Mouse (Mus musculus) kidney, adult 2 months (tissue): ENCODE measurements around the gene Rsph6a. TPM values are rescaled to one million over a fixed set of nuclear protein-coding genes. Genes with fewer than 3 reads are reported as not detected.

Experiments used
- DNase-seq: peaks from one replicate; pipeline ENCODE4 v3.0.0; 2021
- H3K27ac ChIP-seq: fragments of 200-500 bp; 2 replicates; pipeline ENCODE4 v1.5.1; 2012; ENCODE audit warnings: low read depth, low read length, control low read depth, inconsistent platforms; ENCODE audit not compliant: insufficient read depth
- H3K27me3 ChIP-seq: fragments of 200-500 bp; replicated peaks from 2 replicates; pipeline ENCODE4 v1.6.1; 2012; ENCODE audit warnings: mild to moderate bottlenecking, moderate library complexity, low read length, inconsistent platforms; ENCODE audit not compliant: control insufficient read depth, insufficient read depth
- H3K36me3 ChIP-seq: fragments of 200-500 bp; 2 replicates; pipeline ENCODE4 v1.6.1; 2012; ENCODE audit warnings: mild to moderate bottlenecking, moderate library complexity, low read length, inconsistent platforms; ENCODE audit not compliant: control insufficient read depth, insufficient read depth
- H3K4me1 ChIP-seq: fragments of 200-500 bp; 2 replicates; pipeline ENCODE4 v1.6.1; 2011; ENCODE audit warnings: low read length; ENCODE audit not compliant: control insufficient read depth, insufficient read depth
- H3K4me3 ChIP-seq: fragments of 200-500 bp; 2 replicates; pipeline ENCODE4 v1.5.1; 2011; ENCODE audit warnings: mild to moderate bottlenecking, low read depth, low read length, control low read depth; ENCODE audit not compliant: insufficient read depth
- CTCF ChIP-seq: fragments of 200-500 bp; conservative IDR thresholded peaks from 2 replicates; pipeline ENCODE4 v1.5.1; 2011; ENCODE audit warnings: low read depth, mild to moderate bottlenecking, control low read depth, low read length, moderate library complexity, mixed read lengths; ENCODE audit not compliant: insufficient read depth, insufficient read length
- POLR2A ChIP-seq: fragments of 200-500 bp; IDR thresholded peaks from one replicate; pipeline ENCODE4 v1.6.1; 2011; ENCODE audit warnings: low read depth, low read length, control low read depth
- WGBS: fragments of 180-500 bp; shearing (Covaris S2); methylation state at CpG from one replicate; pipeline ENCODE4 v1.1.7; 2018; 5-methylcytosine and 5-hydroxymethylcytosine counted together
- polyA plus RNA-seq: library from polyadenylated mRNA; depleted of rRNA; stranded (reverse); fragments of >200 nt; gene quantifications from 2 replicates; pipeline ENCODE4 v1.2.3, GENCODE M21; 2012

Rsph6a gene
- polyA plus RNA-seq, 1 experiment = 0.05 TPM

DNA sequence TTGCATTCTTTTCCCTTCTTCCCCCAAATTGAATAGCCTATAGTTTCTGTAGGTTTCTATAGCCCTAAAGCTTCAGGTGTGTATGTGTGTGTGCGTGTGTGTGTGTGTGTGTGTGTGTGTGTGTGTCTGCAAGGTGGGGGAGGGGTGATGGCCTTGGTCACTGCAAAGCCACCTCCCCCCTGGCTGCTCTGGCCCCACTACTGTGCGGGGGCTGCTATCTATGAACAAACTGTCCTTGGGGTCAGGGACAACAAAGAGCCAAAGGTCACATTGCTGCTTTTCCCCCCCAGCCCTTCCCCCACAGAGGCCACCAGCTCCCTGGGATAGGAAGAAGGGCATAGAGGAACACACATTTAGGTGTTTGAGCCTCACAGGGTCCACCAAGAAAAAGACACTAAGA lies 41.6 kb upstream of the Rsph6a start:
- Histone ChIP-seq H3K4me3 (no peak overlapping the region), H3K27me3 (no peaks in the 10 kb centered on the region), H3K27ac (no peak overlapping the region), H3K4me1 (0 out of 2 replicates have a peak, but pooled peaks cover under 1% of the 10 kb centered on the region), H3K36me3 (no peaks in the 10 kb centered on the region)
- no peak for DNase-seq
- WGBS = 54% methylated on average over 2 of the region's 2 CpGs
- TF ChIP-seq CTCF (no peak), POLR2A (no peak)

DNA sequence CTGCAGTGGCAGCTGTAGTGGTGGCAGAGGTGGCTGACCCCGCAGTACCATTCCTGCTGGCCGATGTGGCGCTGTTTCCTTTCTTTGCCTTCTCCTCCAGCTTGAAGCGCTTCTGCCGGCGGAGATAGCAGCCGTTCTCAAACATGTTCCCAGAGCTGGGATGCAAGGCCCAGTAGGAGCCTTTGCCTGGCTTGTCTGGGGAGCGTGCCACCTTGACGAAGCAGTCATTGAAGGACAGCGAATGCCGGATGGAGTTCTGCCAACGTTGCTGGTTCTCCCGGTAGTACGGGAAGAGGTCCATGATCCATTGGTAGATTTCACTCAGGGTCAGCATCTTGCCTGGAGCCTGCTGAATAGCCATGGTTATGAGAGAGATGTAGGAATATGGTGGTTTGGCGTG lies 40.0 kb upstream of the Rsph6a start:
- Histone ChIP-seq H3K27ac (no peak overlapping the region), H3K4me1 (no peaks in the 10 kb centered on the region)
- DNase-seq = no peak

GRCm38 (mm10) chr7:19016042-19016441 lies 38.4 kb upstream of the Rsph6a start:
- no peak for TF ChIP-seq POLR2A
- TF ChIP-seq CTCF = no peak
- Histone ChIP-seq H3K27me3 (no peaks in the 10 kb centered on the region), H3K4me3 (no peak overlapping the region), H3K4me1 (no peaks in the 10 kb centered on the region), H3K27ac (no peak overlapping the region), H3K36me3 (no peaks in the 10 kb centered on the region)
- WGBS = 87% methylated on average over 4 of the region's 4 CpGs
- no peak for DNase-seq

More for the DNA sequence above, 40.0 kb upstream of the Rsph6a start:
- Histone ChIP-seq H3K36me3 (no peaks in the 10 kb centered on the region), H3K4me3 (no peak overlapping the region), H3K27me3 (no peaks in the 10 kb centered on the region)
- TF ChIP-seq CTCF (peak; percentile 12; the same call in 1 of the 2 replicates), POLR2A (no peak)
- 75% methylated on average over 15 of the region's 15 CpGs for WGBS

DNA sequence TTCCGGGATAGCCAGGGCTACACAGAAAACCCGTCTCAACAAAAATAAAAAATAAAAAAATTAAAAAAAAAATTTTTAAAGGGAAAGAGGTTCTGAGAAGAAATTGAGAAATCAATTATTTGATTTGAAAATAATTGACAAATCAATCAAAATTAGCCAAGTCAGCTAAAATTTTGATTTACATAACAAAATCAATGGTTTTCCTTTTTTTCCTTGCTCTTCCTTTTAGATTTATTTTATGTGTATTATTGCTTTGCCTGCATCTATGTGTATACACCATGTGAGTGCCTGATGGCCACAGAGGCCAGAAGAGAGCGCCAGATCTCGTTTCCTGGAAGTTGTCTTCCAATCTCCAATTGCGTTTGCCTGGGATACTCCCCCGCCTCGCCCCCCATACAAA lies 36.6 kb upstream of the Rsph6a start:
- TF ChIP-seq CTCF (no peak), POLR2A (no peak)
- H3K4me1 ChIP-seq = no peaks in the 10 kb centered on the region
- H3K27ac ChIP-seq = no peak overlapping the region
- H3K36me3 ChIP-seq = no peaks in the 10 kb centered on the region
- no peak for DNase-seq
- WGBS = 78% methylated on average over 7 of the region's 7 CpGs
- H3K4me3 ChIP-seq = no peak overlapping the region
- no peaks in the 10 kb centered on the region for H3K27me3 ChIP-seq

GRCm38 (mm10) chr7:19021048-19021447 lies 33.4 kb upstream of the Rsph6a start:
- 22% methylated on average over 8 of the region's 8 CpGs for WGBS
- Histone ChIP-seq H3K36me3 (no peaks in the 10 kb centered on the region), H3K27ac (no peak overlapping the region), H3K27me3 (no peaks in the 10 kb centered on the region; the same call in 1 of the 2 replicates), H3K4me1 (peaks cover 8% of the 10 kb centered on the region; the same call in 1 of the 2 replicates), H3K4me3 (no peak overlapping the region)
- TF ChIP-seq CTCF (no peak), POLR2A (no peak)
- no peak for DNase-seq

DNA sequence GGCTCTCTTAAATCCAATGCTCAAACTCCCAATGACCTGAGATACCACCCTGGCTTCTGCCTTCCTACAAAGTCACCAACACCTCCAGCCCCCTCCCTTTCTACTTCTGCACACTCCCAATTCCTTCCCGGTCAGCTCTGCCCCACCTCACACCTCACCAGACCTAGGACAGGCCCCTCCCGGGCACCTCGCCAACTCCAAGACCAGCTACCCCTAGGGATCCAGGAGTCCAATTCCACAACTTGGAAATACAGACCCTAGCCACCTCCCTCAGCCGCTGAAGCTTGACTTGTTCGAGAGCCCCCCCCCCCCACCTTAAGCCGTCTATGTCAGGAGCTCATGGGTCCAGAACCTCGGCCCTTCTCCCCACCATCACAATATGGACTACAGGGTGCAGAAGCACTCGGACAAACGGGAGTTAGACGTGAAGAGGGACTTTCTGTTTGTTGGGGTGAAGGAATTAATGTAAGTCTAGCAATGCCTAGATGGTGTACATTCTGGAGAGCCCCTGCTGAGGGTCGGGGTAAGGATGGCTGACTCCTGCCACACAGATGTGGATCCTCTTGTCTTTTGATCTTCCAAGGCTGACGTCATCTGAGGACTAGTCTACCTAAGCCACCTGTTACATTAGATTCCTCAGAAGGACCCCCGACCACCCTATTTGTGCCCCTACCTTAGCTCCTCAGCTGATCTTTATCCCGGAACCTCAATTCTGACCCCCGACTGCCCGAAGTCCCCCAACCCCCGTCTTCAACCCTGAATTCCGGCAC lies 32.1 kb upstream of the Rsph6a start:
- H3K4me3 ChIP-seq = no peak overlapping the region
- TF ChIP-seq CTCF = no peak
- TF ChIP-seq POLR2A = no peak
- peaks cover 8% of the 10 kb centered on the region; the same call in 1 of the 2 replicates for H3K4me1 ChIP-seq
- WGBS = 52% methylated on average over 18 of the region's 18 CpGs
- H3K36me3 ChIP-seq = no peaks in the 10 kb centered on the region
- no peak overlapping the region for H3K27ac ChIP-seq
- H3K27me3 ChIP-seq = no peaks in the 10 kb centered on the region; the same call in 1 of the 2 replicates
- no peak for DNase-seq

DNA sequence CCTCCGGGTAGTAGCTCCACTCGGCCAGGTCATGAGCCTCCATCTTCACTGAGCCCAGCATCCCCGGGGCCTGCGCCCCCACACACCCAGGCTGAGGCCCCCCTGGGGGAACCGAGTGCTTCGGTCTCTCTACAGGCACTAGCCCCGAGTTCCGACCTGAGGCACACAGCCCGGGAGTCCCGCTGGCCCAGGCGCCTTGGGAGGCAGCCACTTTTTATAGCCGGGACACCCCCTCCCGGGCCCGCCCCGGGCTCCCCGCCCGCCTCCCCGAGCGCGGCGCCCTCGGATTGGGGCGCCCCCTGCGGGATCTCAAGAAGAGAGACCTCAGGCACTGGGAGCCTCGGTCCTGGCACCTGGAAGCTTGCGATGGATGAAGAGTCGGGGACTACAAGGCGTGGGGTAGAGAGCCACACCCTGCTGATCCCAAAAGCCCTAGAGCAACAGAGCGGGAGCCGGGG lies 31.1 kb upstream of the Rsph6a start, which contains the start of gene Foxa3:
Gene Foxa3 (minus strand): TSS at position 182 of the 458 bp plus-strand sequence.
- Histone ChIP-seq H3K4me1 (peaks cover 8% of the 10 kb centered on the region; the same call in 1 of the 2 replicates), H3K27ac (no peak within 1 kb of the TSS), H3K36me3 (no peaks in the 10 kb centered on the region), H3K4me3 (peak within 1 kb of the TSS; percentile 90), H3K27me3 (no peaks in the 10 kb centered on the region; the same call in 1 of the 2 replicates)
- peak; percentile 54 for DNase-seq
- WGBS = 2% methylated on average over 30 of the region's 30 CpGs
- peak; percentile 38 for TF ChIP-seq CTCF
- TF ChIP-seq POLR2A = no peak
